Mouse (Mus musculus): ENCODE data around the gene Vps37c. TPM values are rescaled to one million over a fixed set of nuclear protein-coding genes. Genes with fewer than 3 reads are reported as not detected.

Gene Vps37c
- polyA plus RNA-seq, 1 experiment = 30.0 TPM

DNA sequence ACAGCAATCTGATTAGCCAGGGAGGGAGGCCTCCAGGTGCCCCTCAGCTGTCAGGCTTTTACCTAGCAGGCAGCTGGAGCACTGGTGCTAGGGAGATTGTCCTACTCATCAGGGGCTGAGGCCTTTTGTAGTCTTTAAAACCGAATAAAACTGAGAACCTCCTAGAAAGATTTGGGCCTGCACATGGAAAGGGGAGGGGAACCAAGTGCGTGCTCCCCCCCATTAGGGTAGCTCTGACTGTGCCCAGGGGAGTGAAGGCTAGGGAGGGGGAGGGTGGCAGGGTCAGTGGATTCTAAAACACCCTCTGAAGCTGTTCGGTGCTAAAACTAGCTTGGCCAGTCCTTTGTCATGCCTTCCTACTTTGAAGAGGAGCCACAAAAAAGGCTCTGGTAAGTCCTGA, 32.0 kb downstream of the Vps37c start:
- no peaks in the 10 kb centered on the region for H3K4me1 ChIP-seq (ENCODE audit: control insufficient read depth, insufficient read depth, low read length)
- no peak overlapping the region for H3K27ac ChIP-seq (ENCODE audit: insufficient read depth, low read depth, low read length)
- no peaks in the 10 kb centered on the region for H3K27me3 ChIP-seq (replicated peaks; ENCODE audit: control insufficient read depth, insufficient read depth, low read length)
- no peak overlapping the region for H3K4me3 ChIP-seq (ENCODE audit: insufficient read depth, low read depth, low read length)
- 38% methylated on average over 3 of the region's 3 CpGs for WGBS
- DNase-seq = no peak
- TF ChIP-seq POLR2A (IDR thresholded peaks at IDR 0.05; ENCODE audit: low read depth, low read length) = no peak
- no peak for TF ChIP-seq CTCF (conservative IDR thresholded peaks at IDR 0.05; ENCODE audit: insufficient read depth, insufficient read length, low read depth, low read length)
- no peaks in the 10 kb centered on the region for H3K36me3 ChIP-seq (ENCODE audit: control insufficient read depth, insufficient read depth, low read length)

DNA sequence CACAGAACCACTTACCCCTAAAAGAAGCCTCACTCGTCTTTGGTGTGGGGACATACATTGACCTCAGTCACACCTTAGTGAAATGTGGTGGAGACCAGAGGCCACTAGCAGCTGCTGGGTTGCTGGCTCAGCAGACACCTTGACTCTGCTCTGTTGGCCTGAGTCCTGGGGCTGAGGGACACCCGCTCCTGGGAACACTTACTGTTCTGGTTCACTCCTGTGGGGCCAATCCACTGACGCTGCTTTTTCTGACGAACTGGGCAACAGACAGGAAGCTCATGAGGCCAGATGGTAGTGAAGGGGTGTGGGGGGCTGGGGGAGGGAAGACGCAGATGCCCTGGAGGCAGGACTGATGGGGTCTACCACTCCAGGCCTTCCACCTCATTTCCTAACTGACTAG, 32.5 kb downstream of the Vps37c start:
- no peaks in the 10 kb centered on the region for H3K36me3 ChIP-seq (ENCODE audit: control insufficient read depth, insufficient read depth, low read length)
- H3K4me1 ChIP-seq (ENCODE audit: control insufficient read depth, insufficient read depth, low read length) = no peaks in the 10 kb centered on the region
- H3K27me3 ChIP-seq (replicated peaks; ENCODE audit: control insufficient read depth, insufficient read depth, low read length) = no peaks in the 10 kb centered on the region
- no peak for TF ChIP-seq CTCF (conservative IDR thresholded peaks at IDR 0.05; ENCODE audit: insufficient read depth, insufficient read length, low read depth, low read length)
- TF ChIP-seq POLR2A (IDR thresholded peaks at IDR 0.05; ENCODE audit: low read depth, low read length) = no peak
- H3K27ac ChIP-seq (ENCODE audit: insufficient read depth, low read depth, low read length) = no peak overlapping the region
- WGBS = 58% methylated on average over 5 of the region's 5 CpGs
- H3K4me3 ChIP-seq (ENCODE audit: insufficient read depth, low read depth, low read length) = no peak overlapping the region
- DNase-seq = no peak

DNA sequence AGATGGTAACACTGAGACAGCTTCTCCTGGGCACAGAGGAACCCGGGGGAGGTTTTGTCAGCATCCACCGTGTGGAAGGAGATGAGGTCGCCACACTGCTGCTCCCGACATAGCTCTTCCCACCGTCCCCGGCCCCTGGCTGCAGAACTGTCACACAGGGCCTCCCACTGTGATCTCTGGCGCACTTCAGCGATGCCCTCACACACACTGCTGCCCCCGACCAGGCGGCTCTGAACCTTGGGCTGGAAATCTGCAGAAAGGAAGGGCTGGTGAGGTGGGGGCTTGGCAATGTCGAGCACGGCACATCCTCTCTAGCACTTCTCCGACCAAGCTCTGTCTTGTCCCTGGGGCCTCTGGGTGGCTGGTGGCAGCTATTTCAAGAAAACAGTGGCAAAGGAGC, 34.5 kb downstream of the Vps37c start:
- Histone ChIP-seq H3K4me3 (ENCODE audit: insufficient read depth, low read depth, low read length) (no peak overlapping the region), H3K36me3 (ENCODE audit: control insufficient read depth, insufficient read depth, low read length) (no peaks in the 10 kb centered on the region), H3K27ac (ENCODE audit: insufficient read depth, low read depth, low read length) (no peak overlapping the region), H3K27me3 (replicated peaks; ENCODE audit: control insufficient read depth, insufficient read depth, low read length) (no peaks in the 10 kb centered on the region), H3K4me1 (ENCODE audit: control insufficient read depth, insufficient read depth, low read length) (no peaks in the 10 kb centered on the region)
- 29% methylated on average over 13 of the region's 13 CpGs for WGBS
- TF ChIP-seq POLR2A (IDR thresholded peaks at IDR 0.05; ENCODE audit: low read depth, low read length) = no peak
- TF ChIP-seq CTCF (conservative IDR thresholded peaks at IDR 0.05; ENCODE audit: insufficient read depth, insufficient read length, low read depth, low read length) = no peak
- DNase-seq = no peak

DNA sequence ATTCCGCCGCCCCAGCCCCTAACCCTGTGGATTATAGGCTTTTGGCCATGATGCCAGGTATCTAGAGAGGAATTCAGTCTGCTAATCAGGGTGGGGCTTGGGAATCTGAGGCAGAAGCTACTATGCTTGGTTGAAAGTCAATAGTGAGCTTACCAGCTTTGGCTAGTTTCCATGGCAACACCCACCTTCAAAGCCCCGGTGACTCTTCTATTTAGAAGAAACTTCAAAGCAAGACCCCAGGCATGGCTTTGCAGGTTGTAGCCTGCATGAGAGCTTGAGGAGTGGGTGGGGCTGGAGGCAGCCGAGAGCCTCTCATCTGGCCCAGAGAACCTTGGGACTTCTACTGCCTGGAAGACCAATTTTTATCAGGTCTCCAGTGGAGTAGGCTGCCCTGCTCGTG, 35.1 kb downstream of the Vps37c start:
- Histone ChIP-seq H3K27ac (ENCODE audit: insufficient read depth, low read depth, low read length) (no peak overlapping the region), H3K4me1 (ENCODE audit: control insufficient read depth, insufficient read depth, low read length) (no peaks in the 10 kb centered on the region), H3K36me3 (ENCODE audit: control insufficient read depth, insufficient read depth, low read length) (no peaks in the 10 kb centered on the region), H3K4me3 (ENCODE audit: insufficient read depth, low read depth, low read length) (no peak overlapping the region), H3K27me3 (replicated peaks; ENCODE audit: control insufficient read depth, insufficient read depth, low read length) (no peaks in the 10 kb centered on the region)
- TF ChIP-seq POLR2A (IDR thresholded peaks at IDR 0.05; ENCODE audit: low read depth, low read length) (no peak), CTCF (conservative IDR thresholded peaks at IDR 0.05; ENCODE audit: insufficient read depth, insufficient read length, low read depth, low read length) (no peak)
- no peak for DNase-seq
- WGBS = 71% methylated on average over 5 of the region's 5 CpGs

DNA sequence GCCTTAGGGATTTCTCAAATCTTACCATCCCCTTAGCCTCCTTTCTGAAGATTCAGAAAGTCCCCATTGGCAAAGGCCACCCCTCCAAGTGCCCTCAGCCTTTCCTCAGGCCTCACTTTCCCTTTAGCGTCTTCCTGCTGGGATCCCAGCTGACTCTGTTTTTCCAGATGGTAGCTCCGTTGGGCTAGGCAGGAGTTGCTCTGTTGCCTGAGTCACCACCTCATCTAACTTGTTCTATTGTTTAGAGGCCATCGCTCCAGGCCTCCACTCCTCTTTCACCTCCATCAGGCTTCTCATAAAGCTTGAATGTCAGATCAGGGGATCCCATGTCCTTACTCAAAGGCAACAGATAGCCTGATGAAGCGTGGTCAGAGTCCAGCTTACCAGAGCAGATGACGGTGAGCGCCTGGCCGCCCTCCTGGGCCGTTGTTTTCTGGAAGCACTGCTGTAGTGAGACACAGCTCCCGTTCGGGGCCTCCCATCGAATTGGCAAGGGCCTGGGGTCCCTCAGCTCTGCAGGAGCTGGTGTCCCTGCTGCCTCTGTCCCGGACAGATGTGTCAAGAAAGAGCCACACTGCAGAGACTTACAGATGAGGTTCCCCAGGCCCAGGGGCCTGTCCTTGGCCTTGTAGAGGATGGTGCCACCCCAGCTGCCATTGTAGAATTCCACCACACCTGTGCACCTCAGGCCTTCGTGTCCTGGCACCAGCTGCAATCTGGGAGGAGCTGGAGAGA, 36.3 kb downstream of the Vps37c start:
- Histone ChIP-seq H3K27ac (ENCODE audit: insufficient read depth, low read depth, low read length) (no peak overlapping the region), H3K27me3 (replicated peaks; ENCODE audit: control insufficient read depth, insufficient read depth, low read length) (no peaks in the 10 kb centered on the region), H3K36me3 (ENCODE audit: control insufficient read depth, insufficient read depth, low read length) (no peaks in the 10 kb centered on the region), H3K4me3 (ENCODE audit: insufficient read depth, low read depth, low read length) (no peak overlapping the region), H3K4me1 (ENCODE audit: control insufficient read depth, insufficient read depth, low read length) (no peaks in the 10 kb centered on the region)
- WGBS = 77% methylated on average over 13 of the region's 13 CpGs
- TF ChIP-seq POLR2A (IDR thresholded peaks at IDR 0.05; ENCODE audit: low read depth, low read length) (no peak), CTCF (conservative IDR thresholded peaks at IDR 0.05; ENCODE audit: insufficient read depth, insufficient read length, low read depth, low read length) (no peak)
- DNase-seq = no peak

DNA sequence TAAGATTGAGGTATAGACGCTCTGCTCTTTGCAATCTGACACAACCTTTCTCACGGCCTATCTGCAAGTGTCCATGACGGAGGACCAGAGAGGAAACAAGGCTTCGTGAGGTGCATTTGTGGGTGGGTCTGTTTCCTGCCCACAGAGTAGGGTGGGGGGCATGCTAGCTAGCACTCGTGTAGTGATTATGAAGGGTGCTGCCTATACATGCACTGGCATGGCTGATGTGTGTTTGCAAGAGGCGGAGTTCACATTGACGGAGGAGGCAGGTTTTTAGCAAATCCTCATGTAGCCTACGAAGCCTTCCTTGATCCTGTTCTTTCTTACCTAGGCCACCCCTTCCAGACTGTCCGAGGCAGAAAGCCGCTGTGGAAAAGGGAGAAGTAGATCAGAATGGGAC, 41.4 kb downstream of the Vps37c start:
- DNase-seq = no peak
- Histone ChIP-seq H3K4me1 (ENCODE audit: control insufficient read depth, insufficient read depth, low read length) (peaks cover 2% of the 10 kb centered on the region; the same call in 1 of the 2 replicates), H3K27me3 (replicated peaks; ENCODE audit: control insufficient read depth, insufficient read depth, low read length) (no peaks in the 10 kb centered on the region), H3K27ac (ENCODE audit: insufficient read depth, low read depth, low read length) (no peak overlapping the region), H3K36me3 (ENCODE audit: control insufficient read depth, insufficient read depth, low read length) (no peaks in the 10 kb centered on the region), H3K4me3 (ENCODE audit: insufficient read depth, low read depth, low read length) (no peak overlapping the region)
- no peak for TF ChIP-seq CTCF (conservative IDR thresholded peaks at IDR 0.05; ENCODE audit: insufficient read depth, insufficient read length, low read depth, low read length)
- TF ChIP-seq POLR2A (IDR thresholded peaks at IDR 0.05; ENCODE audit: low read depth, low read length) = no peak
- WGBS = 92% methylated on average over 10 of the region's 10 CpGs

DNA sequence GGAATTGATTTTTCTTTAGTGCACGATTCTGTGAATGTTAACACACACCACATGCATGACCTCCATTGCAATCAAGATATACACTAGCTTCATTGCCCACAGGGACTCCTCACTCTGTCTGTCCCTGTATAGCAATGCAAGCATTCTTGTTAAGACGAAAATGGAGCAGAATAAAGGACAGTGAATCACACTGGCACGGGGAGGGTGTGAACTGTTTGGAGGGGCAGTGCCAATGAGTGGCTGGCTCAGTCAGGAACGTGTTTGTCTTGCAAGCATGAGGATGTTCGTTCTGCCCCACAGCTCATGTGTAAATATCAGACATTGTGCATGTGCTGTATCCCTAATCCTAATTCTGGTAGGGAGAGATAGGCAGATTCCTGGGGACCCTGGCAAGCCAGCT, 41.9 kb downstream of the Vps37c start:
- Histone ChIP-seq H3K27me3 (replicated peaks; ENCODE audit: control insufficient read depth, insufficient read depth, low read length) (no peaks in the 10 kb centered on the region), H3K4me3 (ENCODE audit: insufficient read depth, low read depth, low read length) (no peak overlapping the region), H3K36me3 (ENCODE audit: control insufficient read depth, insufficient read depth, low read length) (no peaks in the 10 kb centered on the region), H3K27ac (ENCODE audit: insufficient read depth, low read depth, low read length) (no peak overlapping the region), H3K4me1 (ENCODE audit: control insufficient read depth, insufficient read depth, low read length) (peaks cover 2% of the 10 kb centered on the region; the same call in 1 of the 2 replicates)
- WGBS = 62% methylated on average over 5 of the region's 5 CpGs
- no peak for DNase-seq
- no peak for TF ChIP-seq CTCF (conservative IDR thresholded peaks at IDR 0.05; ENCODE audit: insufficient read depth, insufficient read length, low read depth, low read length)
- TF ChIP-seq POLR2A (IDR thresholded peaks at IDR 0.05; ENCODE audit: low read depth, low read length) = no peak
